Mouse (Mus musculus) heart, embryonic 13.5 days (tissue): ENCODE data around the gene Vwa3a. TPM values are rescaled to one million over a fixed set of nuclear protein-coding genes. Genes with fewer than 3 reads are reported as not detected.
A peak's percentile ranks its signal among the peaks of the same experiment; 100 is the strongest.

Experiments used
- ATAC-seq: fragments of 200-750 bp; cut with Nextera tagmentation; 2 replicates; pipeline ENCODE4 v1.8.0; 2017; ENCODE audit warnings: moderate TSS enrichment; ENCODE audit not compliant: insufficient number of reproducible peaks, low FRiP score, low TSS enrichment; ENCODE audit errors: extremely low read depth
- H3K27ac ChIP-seq: fragments of 300-500 bp; sonication (generic); replicated peaks from 2 replicates; pipeline ENCODE4 v1.5.1; 2015; ENCODE audit warnings: moderate library complexity, mild to moderate bottlenecking, inconsistent platforms
- H3K27me3 ChIP-seq: fragments of 300-500 bp; sonication (generic); replicated peaks from 2 replicates; pipeline ENCODE4 v1.6.1; 2015; ENCODE audit warnings: mild to moderate bottlenecking, inconsistent platforms
- H3K36me3 ChIP-seq: fragments of 300-500 bp; sonication (generic); 2 replicates; pipeline ENCODE4 v1.6.1; 2015; ENCODE audit warnings: mild to moderate bottlenecking, inconsistent platforms
- H3K4me1 ChIP-seq: fragments of 300-500 bp; sonication (generic); 2 replicates; pipeline ENCODE4 v1.6.1; 2015; ENCODE audit warnings: inconsistent platforms
- H3K4me2 ChIP-seq: fragments of 300-500 bp; sonication (generic); 2 replicates; pipeline ENCODE4 v1.6.1; 2015; ENCODE audit warnings: inconsistent platforms, mild to moderate bottlenecking, moderate library complexity
- H3K4me3 ChIP-seq: fragments of 300-500 bp; sonication (generic); 2 replicates; pipeline ENCODE4 v1.5.1; 2015; ENCODE audit warnings: moderate library complexity, mild to moderate bottlenecking, inconsistent platforms
- H3K9ac ChIP-seq: fragments of 300-500 bp; sonication (generic); 2 replicates; pipeline ENCODE4 v1.6.1; 2015; ENCODE audit warnings: inconsistent platforms, mild to moderate bottlenecking, moderate library complexity
- H3K9me3 ChIP-seq: fragments of 300-500 bp; sonication (generic); 2 replicates; pipeline ENCODE4 v1.6.1; 2016; ENCODE audit warnings: inconsistent platforms
- WGBS: fragments of 180-500 bp; shearing (Covaris S2); methylation state at CpG from one replicate; pipeline ENCODE4 v1.1.7; 2015; ENCODE audit warnings: mixed read lengths; 5-methylcytosine and 5-hydroxymethylcytosine counted together
- polyA plus RNA-seq: library from polyadenylated mRNA; unstranded; fragments of >200 nt; fragmentation: Nextera tagmentation; extraction: Ambion mirVana; gene quantifications from 2 replicates; pipeline ENCODE4 v1.2.1, GENCODE M21; 2015

Gene Vwa3a
- polyA plus RNA-seq, 1 experiment from 2014 or later = 0.56 TPM

GRCm38 (mm10) chr7:120811834-120812415, 72.8 kb downstream of the Vwa3a start, which contains the start of gene Gm5737:
TSS of gene Gm5737 (plus strand) at chr7:120812365.
- H3K4me1 ChIP-seq = peaks cover 4% of the 10 kb centered on the region; the same call in 1 of the 2 replicates
- H3K9ac ChIP-seq = no peak within 1 kb of the TSS
- H3K9me3 ChIP-seq = no peaks in the 10 kb centered on the region
- WGBS = 74% methylated on average over 6 of the region's 6 CpGs
- peaks cover 34% of the 10 kb centered on the region for H3K27me3 ChIP-seq
- no peak within 1 kb of the TSS for H3K27ac ChIP-seq
- ATAC-seq = no peak
- no peaks in the 10 kb centered on the region for H3K36me3 ChIP-seq
- H3K4me2 ChIP-seq = no peak within 1 kb of the TSS
- H3K4me3 ChIP-seq = no peak within 1 kb of the TSS

- no peak overlapping the region for H3K4me3 ChIP-seq
- H3K9me3 ChIP-seq = no peaks in the 10 kb centered on the region
- H3K27ac ChIP-seq = no peak overlapping the region
- H3K36me3 ChIP-seq = no peaks in the 10 kb centered on the region
- H3K4me1 ChIP-seq = no peaks in the 10 kb centered on the region
- H3K4me2 ChIP-seq = no peak overlapping the region
- 81% methylated on average over 6 of the region's 6 CpGs for WGBS
- H3K27me3 ChIP-seq = peaks cover 7% of the 10 kb centered on the region; the same call in 1 of the 2 replicates
- no peak for ATAC-seq
- H3K9ac ChIP-seq = no peak overlapping the region
Observed at GRCm38 (mm10) chr7:120817552-120817951, 78.4 kb downstream of the Vwa3a start.

GRCm38 (mm10) chr7:120819386-120819785, 80.3 kb downstream of the Vwa3a start:
- Histone ChIP-seq H3K27me3 (peaks cover 13% of the 10 kb centered on the region; the same call in 1 of the 2 replicates), H3K4me2 (no peak overlapping the region), H3K36me3 (no peaks in the 10 kb centered on the region), H3K9me3 (no peaks in the 10 kb centered on the region), H3K27ac (no peak overlapping the region), H3K4me1 (no peaks in the 10 kb centered on the region), H3K9ac (no peak overlapping the region), H3K4me3 (no peak overlapping the region)
- WGBS = 80% methylated on average over 4 of the region's 4 CpGs
- no peak for ATAC-seq

GRCm38 (mm10) chr7:120823248-120823647, 84.1 kb downstream of the Vwa3a start:
- Histone ChIP-seq H3K9me3 (no peaks in the 10 kb centered on the region), H3K4me2 (no peak overlapping the region), H3K4me1 (no peaks in the 10 kb centered on the region), H3K9ac (no peak overlapping the region), H3K27me3 (peaks cover 19% of the 10 kb centered on the region; the same call in 1 of the 2 replicates), H3K36me3 (no peaks in the 10 kb centered on the region), H3K4me3 (no peak overlapping the region), H3K27ac (no peak overlapping the region)
- no peak for ATAC-seq
- WGBS = 20% methylated on average over 5 of the region's 5 CpGs

GRCm38 (mm10) chr7:120825097-120825496, 86.0 kb downstream of the Vwa3a start:
- H3K36me3 ChIP-seq = no peaks in the 10 kb centered on the region
- H3K27me3 ChIP-seq = peaks cover 25% of the 10 kb centered on the region; the same call in 1 of the 2 replicates
- H3K9me3 ChIP-seq = no peaks in the 10 kb centered on the region
- H3K4me1 ChIP-seq = peaks cover 5% of the 10 kb centered on the region; the same call in 1 of the 2 replicates
- no peak overlapping the region for H3K4me2 ChIP-seq
- H3K9ac ChIP-seq = no peak overlapping the region
- no peak for ATAC-seq
- no peak overlapping the region for H3K27ac ChIP-seq
- H3K4me3 ChIP-seq = no peak overlapping the region
- 46% methylated on average over 2 of the region's 2 CpGs for WGBS

GRCm38 (mm10) chr7:120826408-120826807, 87.3 kb downstream of the Vwa3a start:
- peaks cover 23% of the 10 kb centered on the region; the same call in 1 of the 2 replicates for H3K27me3 ChIP-seq
- H3K9me3 ChIP-seq = no peaks in the 10 kb centered on the region
- no peak overlapping the region for H3K4me3 ChIP-seq
- no peak overlapping the region for H3K9ac ChIP-seq
- H3K4me1 ChIP-seq = peaks cover 14% of the 10 kb centered on the region; the same call in 1 of the 2 replicates
- no peak overlapping the region for H3K4me2 ChIP-seq
- no peak for ATAC-seq
- no peak overlapping the region for H3K27ac ChIP-seq
- 23% methylated on average over 3 of the region's 3 CpGs for WGBS
- no peaks in the 10 kb centered on the region for H3K36me3 ChIP-seq

GRCm38 (mm10) chr7:120830431-120831381, 91.6 kb downstream of the Vwa3a start:
- peak overlapping the region; percentile 70 for H3K4me3 ChIP-seq

GRCm38 (mm10) chr7:120834426-120834825, 95.3 kb downstream of the Vwa3a start:
- WGBS = 58% methylated on average over 6 of the region's 6 CpGs
- peaks cover 28% of the 10 kb centered on the region for H3K4me1 ChIP-seq
- peak overlapping the region; percentile 77 for H3K9ac ChIP-seq
- no peaks in the 10 kb centered on the region for H3K9me3 ChIP-seq
- no peak for ATAC-seq
- H3K36me3 ChIP-seq = no peaks in the 10 kb centered on the region
- peak overlapping the region; percentile 76 for H3K4me2 ChIP-seq
- H3K27ac ChIP-seq = peak overlapping the region; percentile 71; the same call in 1 of the 2 replicates
- H3K4me3 ChIP-seq = peak overlapping the region; percentile 66
- peaks cover 12% of the 10 kb centered on the region; the same call in 1 of the 2 replicates for H3K27me3 ChIP-seq

More at GRCm38 (mm10) chr7:120830431-120831381, 91.6 kb downstream of the Vwa3a start:
- Histone ChIP-seq H3K9me3 (no peaks in the 10 kb centered on the region), H3K4me2 (peak overlapping the region; percentile 97), H3K4me1 (peaks cover 21% of the 10 kb centered on the region), H3K27ac (peak overlapping the region; percentile 85), H3K27me3 (peaks cover 21% of the 10 kb centered on the region; the same call in 1 of the 2 replicates), H3K9ac (peak overlapping the region; percentile 82), H3K36me3 (no peaks in the 10 kb centered on the region)
- WGBS = 2% methylated on average over 46 of the region's 46 CpGs
- peak; percentile 56 for ATAC-seq

GRCm38 (mm10) chr7:120834863-120835372, 95.8 kb downstream of the Vwa3a start:
- Histone ChIP-seq H3K27ac (peak overlapping the region; percentile 71), H3K4me2 (peak overlapping the region; percentile 76), H3K36me3 (no peaks in the 10 kb centered on the region), H3K4me3 (peak overlapping the region; percentile 66), H3K9ac (peak overlapping the region; percentile 77), H3K9me3 (no peaks in the 10 kb centered on the region), H3K27me3 (peaks cover 11% of the 10 kb centered on the region; the same call in 1 of the 2 replicates), H3K4me1 (peaks cover 25% of the 10 kb centered on the region)
- ATAC-seq = peak; percentile 73
- 18% methylated on average over 14 of the region's 14 CpGs for WGBS

- Histone ChIP-seq H3K9me3 (no peaks in the 10 kb centered on the region), H3K4me2 (peak overlapping the region; percentile 76), H3K4me1 (peaks cover 18% of the 10 kb centered on the region), H3K9ac (peak overlapping the region; percentile 82), H3K36me3 (no peaks in the 10 kb centered on the region), H3K27ac (peak overlapping the region; percentile 71), H3K27me3 (peaks cover 9% of the 10 kb centered on the region; the same call in 1 of the 2 replicates), H3K4me3 (peak overlapping the region; percentile 66)
- WGBS = 2% methylated on average over 41 of the region's 41 CpGs
- ATAC-seq = peak; percentile 81
Observed at GRCm38 (mm10) chr7:120835449-120836359, 96.6 kb downstream of the Vwa3a start.
